Mouse (Mus musculus) heart, adult 2 months (tissue): ENCODE measurements at regions not wholly inside any gene's neighbourhood (a gene's known extent, or its start where the extent isn't known, plus 50 kb on each side); places are given as distances from the start of the nearest gene placed in this dataset.
"Not testable (repeated sequence)": the region's sequence is repeated elsewhere in the genome, so short reads cannot be mapped to it uniquely, and the experiment has no call there.

Experiments used
- DNase-seq, 2 experiments: peaks; one replicate each; pipeline ENCODE4 v3.0.0; 2021
- H3K27ac ChIP-seq: fragments of 200-600 bp; 2 replicates; pipeline ENCODE4 v1.8.1; 2022
- H3K27me3 ChIP-seq: fragments of 200-500 bp; 2 replicates; pipeline ENCODE4 v1.6.1; 2012; ENCODE audit warnings: mild to moderate bottlenecking, low read length, inconsistent platforms, mixed read lengths; ENCODE audit not compliant: control insufficient read depth, insufficient read depth
- H3K36me3 ChIP-seq: fragments of 200-500 bp; 2 replicates; pipeline ENCODE4 v1.6.1; 2012; ENCODE audit warnings: low read length, inconsistent platforms; ENCODE audit not compliant: control insufficient read depth, insufficient read depth
- H3K4me1 ChIP-seq: fragments of 200-500 bp; 2 replicates; pipeline ENCODE4 v1.6.1; 2011; ENCODE audit warnings: low read length; ENCODE audit not compliant: control insufficient read depth, insufficient read depth
- H3K4me3 ChIP-seq: fragments of 200-600 bp; 2 replicates; pipeline ENCODE4 v1.8.1; 2022
- H3K79me2 ChIP-seq: fragments of 200-500 bp; replicated peaks from 2 replicates; pipeline ENCODE4 v1.6.1; 2012; ENCODE audit warnings: mild to moderate bottlenecking, inconsistent platforms, low read length, moderate library complexity, mixed read lengths; ENCODE audit not compliant: control insufficient read depth, insufficient read depth
- H3K9ac ChIP-seq: fragments of 200-500 bp; 2 replicates; pipeline ENCODE4 v1.6.1; 2012; ENCODE audit warnings: low read depth, mild to moderate bottlenecking, control low read depth, inconsistent platforms, low read length, mixed read lengths
- CTCF ChIP-seq: fragments of 200-600 bp; IDR thresholded peaks from 2 replicates; pipeline ENCODE4 v1.8.1; 2022; ENCODE audit warnings: antibody characterized with exemption, mild to moderate bottlenecking, moderate library complexity
- EP300 ChIP-seq: fragments of 200-500 bp; IDR thresholded peaks from 2 replicates; pipeline ENCODE4 v1.6.1; 2011; ENCODE audit warnings: low read depth, low read length, control low read depth; ENCODE audit not compliant: insufficient read depth
- POLR2A ChIP-seq: fragments of 200-500 bp; IDR thresholded peaks from 2 replicates; pipeline ENCODE4 v1.6.1; 2011; ENCODE audit warnings: mild to moderate bottlenecking, low read depth, low read length, control low read depth; ENCODE audit not compliant: insufficient read depth
- whole genome bisulfite sequencing: fragments of 180-500 bp; shearing (Covaris S2); methylation state at CpG from one replicate; pipeline ENCODE4 v1.1.7; 2018; 5-methylcytosine and 5-hydroxymethylcytosine counted together
- intact Hi-C: fragments of 180-260 bp; cut with DNase I; formaldehyde crosslinking; loops from one replicate; pipeline ENCODE4 v1.15.1; 2025

DNA sequence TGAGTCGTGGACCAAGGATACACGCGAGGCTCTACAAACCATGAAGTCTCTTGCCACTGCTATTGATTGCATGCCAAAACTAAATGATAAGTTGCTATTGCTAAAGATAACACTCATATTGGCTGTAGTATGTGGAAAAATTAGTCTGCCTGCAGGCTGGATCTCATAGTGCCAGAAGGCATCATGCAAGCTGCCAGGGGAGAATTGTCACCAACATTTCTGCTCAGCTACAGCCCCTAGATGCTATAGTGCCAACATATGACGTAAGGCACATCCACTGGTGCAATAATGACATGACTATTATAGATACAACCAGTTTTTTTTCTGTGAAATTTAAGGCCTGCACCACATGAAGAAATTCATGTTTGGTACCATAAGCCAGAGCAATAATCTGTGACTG, 427.1 kb downstream of the Dad1 start:
- 69% methylated on average over 4 of the region's 4 CpGs for WGBS
- Histone ChIP-seq H3K4me3 (no peak overlapping the region), H3K36me3 (no peaks in the 10 kb centered on the region), H3K79me2 (no peaks in the 10 kb centered on the region), H3K4me1 (no peaks in the 10 kb centered on the region), H3K27me3 (no peaks in the 10 kb centered on the region), H3K27ac (no peak overlapping the region), H3K9ac (no peak overlapping the region)
- TF ChIP-seq EP300, result no peak
- TF ChIP-seq CTCF, result no peak
- TF ChIP-seq POLR2A, result no peak
- intact Hi-C loops, result no loop called here
- no peak for DNase-seq

DNA sequence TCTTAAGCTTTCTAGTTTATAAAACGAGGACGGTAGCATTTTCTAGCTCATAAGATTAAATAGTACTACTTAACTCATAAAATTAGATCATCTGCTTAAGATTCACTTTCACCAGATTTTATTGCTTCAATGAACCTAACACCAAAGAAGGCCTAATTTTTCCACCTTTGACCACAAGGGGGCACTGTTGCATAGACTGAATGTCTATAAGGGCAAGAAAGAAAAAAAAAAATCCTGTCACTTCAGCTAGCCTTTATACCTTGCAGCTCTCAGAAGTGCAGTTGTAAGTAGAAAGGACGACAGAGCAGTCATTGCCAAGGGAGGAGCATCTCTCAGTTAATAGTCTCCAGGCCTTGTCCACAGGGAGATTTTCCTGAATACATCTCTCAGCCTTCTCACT, 447.7 kb downstream of the Dad1 start:
- intact Hi-C loops, result no loop called here
- Histone ChIP-seq H3K9ac (no peak overlapping the region), H3K27me3 (no peaks in the 10 kb centered on the region), H3K36me3 (no peaks in the 10 kb centered on the region), H3K27ac (no peak overlapping the region), H3K4me3 (no peak overlapping the region), H3K4me1 (no peaks in the 10 kb centered on the region), H3K79me2 (no peaks in the 10 kb centered on the region)
- TF ChIP-seq CTCF (peak; percentile 89), POLR2A (no peak)
- peak; percentile 5 to 30 for DNase-seq
- WGBS, result 14% methylated on average over 3 of the region's 3 CpGs

DNA sequence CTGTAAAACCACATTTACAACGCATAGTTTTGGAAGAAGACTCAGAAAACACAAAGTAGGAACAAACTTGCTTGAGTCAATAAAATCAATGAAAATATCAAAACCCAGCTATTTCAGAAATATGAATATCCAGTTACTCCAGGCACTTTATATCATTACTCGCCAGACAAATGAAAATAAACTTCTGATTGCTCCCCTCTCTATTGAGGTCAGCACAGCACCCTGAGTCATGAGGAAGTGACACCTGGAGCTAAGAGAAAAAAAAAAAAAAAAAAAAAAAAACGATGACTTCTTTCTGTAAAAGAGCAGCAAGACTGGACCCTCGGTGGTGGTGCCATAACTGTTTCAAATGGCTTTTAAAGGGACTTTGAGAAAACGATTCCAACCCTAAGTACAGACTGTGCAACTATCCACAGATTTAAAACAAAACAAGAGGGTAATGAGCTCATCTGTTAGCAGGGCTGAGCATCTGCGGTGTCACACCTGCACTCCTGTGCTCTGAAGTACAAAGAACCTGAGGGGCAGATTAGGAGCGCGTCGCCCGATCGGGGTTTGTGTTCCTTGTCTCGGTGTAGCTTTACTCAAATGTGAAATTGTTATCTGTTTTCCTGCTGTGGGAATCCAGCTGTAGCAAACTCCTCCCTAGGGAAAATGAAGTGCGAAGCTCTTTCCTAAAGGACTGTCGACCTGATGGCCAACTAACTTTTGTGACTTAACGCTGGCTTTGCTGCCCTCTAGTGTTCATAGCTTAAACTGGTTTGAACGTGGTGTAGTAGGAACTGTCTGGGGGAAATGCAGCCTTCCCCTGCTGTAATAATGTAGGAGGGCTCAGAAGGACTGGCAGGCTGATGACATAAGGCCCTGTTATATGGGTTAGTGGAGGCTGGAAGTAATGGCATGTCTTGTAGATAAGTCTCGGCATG, 449.9 kb downstream of the Dad1 start:
- no peak overlapping the region for H3K4me3 ChIP-seq
- H3K79me2 ChIP-seq, result no peaks in the 10 kb centered on the region
- peak; percentile 26 to 37 for DNase-seq
- TF ChIP-seq CTCF (peak; percentile 89), POLR2A (no peak)
- no peak overlapping the region for H3K27ac ChIP-seq
- H3K4me1 ChIP-seq, result no peaks in the 10 kb centered on the region
- no peaks in the 10 kb centered on the region for H3K27me3 ChIP-seq
- WGBS, result 26% methylated on average over 17 of the region's 17 CpGs
- no peak overlapping the region for H3K9ac ChIP-seq
- intact Hi-C loops, result loop anchor here (1.0 kb wide), 1 partner anchor 28 kb away; no protein-coding TSS in a partner anchor
- H3K36me3 ChIP-seq, result no peaks in the 10 kb centered on the region

DNA sequence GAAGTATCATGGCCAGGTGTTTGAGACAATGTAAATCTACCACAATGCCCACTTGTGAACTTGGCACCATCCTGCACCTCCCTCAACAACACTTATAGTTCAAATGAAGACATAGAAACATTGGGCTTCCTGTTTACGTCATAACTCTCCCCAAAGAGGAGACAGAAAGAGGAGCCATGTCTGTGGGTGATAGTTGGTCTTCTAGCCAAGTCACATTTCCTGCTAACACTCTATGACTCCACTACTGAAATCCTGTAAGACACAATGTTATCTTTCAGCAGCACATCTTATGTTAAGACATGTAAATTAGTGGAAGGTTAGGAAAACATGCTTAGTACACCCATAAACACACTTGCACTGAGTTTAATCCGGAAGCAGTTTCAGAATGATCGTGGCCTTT, 451.4 kb downstream of the Dad1 start:
- Histone ChIP-seq H3K79me2 (no peaks in the 10 kb centered on the region), H3K36me3 (no peaks in the 10 kb centered on the region), H3K27me3 (no peaks in the 10 kb centered on the region), H3K4me3 (no peak overlapping the region), H3K9ac (no peak overlapping the region), H3K4me1 (no peaks in the 10 kb centered on the region), H3K27ac (no peak overlapping the region)
- 59% methylated on average over 3 of the region's 3 CpGs for WGBS
- no peak for DNase-seq
- TF ChIP-seq POLR2A (no peak), CTCF (no peak), EP300 (no peak)
- intact Hi-C loops, result no loop called here

DNA sequence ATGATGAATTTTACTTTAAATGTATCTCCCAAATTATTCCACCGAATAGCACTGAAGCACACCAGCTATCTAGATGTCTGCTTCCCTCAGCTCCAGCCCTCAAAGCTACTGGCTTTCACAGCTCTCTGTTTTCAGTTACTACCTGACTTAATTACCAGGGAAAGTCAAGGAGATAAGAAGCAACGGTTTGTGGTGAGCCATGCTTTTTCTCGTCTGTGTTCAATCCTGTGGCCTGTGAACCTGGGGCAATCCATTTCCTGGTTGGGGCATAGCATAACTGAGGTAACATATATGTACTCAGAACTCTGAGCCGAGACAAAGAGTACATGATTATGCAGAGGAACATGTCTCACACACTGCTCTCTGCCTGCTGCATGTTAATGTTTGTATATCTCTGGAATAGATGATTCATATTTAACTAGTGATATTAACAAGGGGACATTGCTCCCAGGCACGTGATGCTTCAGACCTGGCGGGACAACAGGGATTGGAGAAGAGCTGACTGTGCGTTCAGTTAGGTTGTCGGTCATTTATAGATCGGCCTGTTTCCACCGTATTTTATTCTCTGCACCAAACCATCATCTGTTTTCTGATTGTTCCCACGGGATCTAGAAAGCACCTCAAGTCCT, 453.3 kb downstream of the Dad1 start:
- Histone ChIP-seq H3K9ac (no peak overlapping the region), H3K36me3 (no peaks in the 10 kb centered on the region), H3K27me3 (no peaks in the 10 kb centered on the region), H3K4me3 (no peak overlapping the region), H3K4me1 (no peaks in the 10 kb centered on the region), H3K79me2 (no peaks in the 10 kb centered on the region), H3K27ac (no peak overlapping the region)
- no peak for DNase-seq
- intact Hi-C loops, result no loop called here
- WGBS, result 73% methylated on average over 11 of the region's 11 CpGs
- no peak for TF ChIP-seq POLR2A

DNA sequence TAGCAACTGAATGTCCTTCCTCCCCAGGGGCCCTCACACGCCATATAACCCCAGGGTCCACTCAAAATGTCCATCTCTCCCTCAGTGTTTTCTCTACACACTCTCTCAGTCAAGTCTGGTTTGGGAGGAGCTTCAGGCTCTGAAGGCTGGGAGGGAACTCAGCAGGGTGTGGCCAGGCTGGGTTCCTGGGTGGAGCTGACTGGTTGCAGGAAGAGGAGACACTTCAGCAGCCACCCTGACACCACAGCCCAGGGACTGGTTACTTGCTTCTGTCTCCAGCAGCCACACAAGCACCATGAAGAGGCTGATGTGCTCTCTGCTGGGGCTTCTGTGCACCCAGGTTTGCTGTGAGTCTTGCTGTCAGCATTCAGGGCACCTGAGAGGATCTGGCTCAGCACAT, 458.7 kb downstream of the Dad1 start:
- H3K36me3 ChIP-seq, H3K4me3 ChIP-seq, H3K27ac ChIP-seq, DNase-seq, H3K4me1 ChIP-seq, intact Hi-C loops, H3K27me3 ChIP-seq, H3K79me2 ChIP-seq, H3K9ac ChIP-seq: not testable (repeated sequence)
- WGBS, result 66% methylated on average over 1 of the region's 1 CpGs
